Mouse (Mus musculus) lung, adult 18-20 months (tissue): ENCODE measurements around the gene Ipp.

ENCODE experiments used
- DNase-seq, 2 experiments: peaks; one replicate each; pipeline ENCODE4 v3.0.0; 2022; ENCODE audit warnings: mixed read lengths in 2 of 2

Ipp gene

DNA sequence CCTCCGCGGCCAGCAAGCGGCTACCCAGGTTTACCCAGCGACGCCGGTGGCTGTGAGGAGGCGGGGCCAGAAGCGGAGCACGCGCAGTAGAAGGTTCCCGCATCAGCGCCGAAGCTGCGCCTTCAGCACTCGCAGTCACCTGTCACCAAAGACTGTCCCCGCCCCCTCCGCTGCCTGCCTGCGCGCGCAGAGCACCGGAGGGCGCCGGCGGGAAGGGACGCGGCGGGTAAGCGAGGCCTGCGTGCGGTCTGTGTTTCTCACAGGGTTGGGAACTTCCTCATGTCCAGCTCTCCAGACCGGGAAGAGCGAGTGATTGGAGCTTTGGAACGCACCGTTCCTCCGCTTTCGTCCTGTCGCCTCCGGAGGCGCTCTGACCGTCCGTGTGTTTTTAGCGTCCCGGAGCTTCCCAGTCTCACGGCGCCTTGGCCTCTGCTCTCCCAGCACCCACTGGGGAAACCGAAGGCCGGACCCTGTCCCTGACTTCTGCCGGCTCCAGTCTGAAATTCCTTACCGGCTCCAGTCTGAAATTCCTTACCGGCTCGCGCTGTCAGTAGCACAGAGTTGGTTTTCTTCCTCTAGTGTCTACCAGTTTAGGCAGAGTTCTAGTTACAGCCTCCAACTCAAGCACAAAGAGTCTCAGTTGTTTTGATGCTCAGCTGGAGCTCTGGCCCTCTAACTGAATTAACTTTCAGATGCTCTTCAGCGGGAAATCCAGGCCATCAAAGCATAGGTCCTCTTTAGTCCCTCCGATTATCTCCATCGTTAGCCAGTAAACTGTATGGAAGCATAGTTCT, at the start of gene Ipp:
Gene Ipp (plus strand): TSS at position 125 of the 794 bp plus-strand sequence.
- peak; percentile 96 to 97 for DNase-seq

GRCm38 (mm10) chr4:116461943-116462342, 45.4 kb upstream of the Ipp start:
- no peak for DNase-seq

- peak; percentile 26 to 38 for DNase-seq
Observed at GRCm38 (mm10) chr4:116463231-116464125, 43.9 kb upstream of the Ipp start.

- peak; percentile 77 to 80 for DNase-seq
Observed at GRCm38 (mm10) chr4:116464126-116464981, 43.0 kb upstream of the Ipp start, which contains the start of gene Mast2. TSS of gene Mast2 (minus strand) at chr4:116464183.

GRCm38 (mm10) chr4:116481322-116481721, 26.0 kb upstream of the Ipp start:
- DNase-seq = no peak

GRCm38 (mm10) chr4:116483476-116483875, 23.9 kb upstream of the Ipp start:
- no peak for DNase-seq

- peak; percentile 81 to 85 for DNase-seq
Observed at GRCm38 (mm10) chr4:116491119-116491536, 16.2 kb upstream of the Ipp start.

DNA sequence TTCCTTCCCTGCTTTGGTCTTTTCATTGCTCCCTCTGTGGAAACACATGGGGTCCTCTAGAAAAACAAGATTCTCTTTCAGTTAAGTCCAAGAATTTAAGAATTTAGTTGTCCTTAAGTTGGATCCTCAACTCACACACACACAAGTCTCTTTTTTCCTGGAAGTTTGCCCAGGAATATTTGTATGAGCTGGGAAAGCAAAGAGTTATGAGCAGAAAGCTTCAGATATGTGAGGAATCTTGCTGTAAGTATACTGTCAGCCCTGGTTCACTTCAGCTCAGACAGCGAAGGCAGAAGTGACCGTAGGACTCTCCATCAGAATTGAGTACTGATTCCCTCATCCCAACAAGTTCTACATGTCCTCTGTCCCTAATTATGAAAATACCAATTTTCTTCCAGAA, 15.5 kb upstream of the Ipp start:
- DNase-seq = no peak

- peak in 1 of 2 experiments; percentile 7 for DNase-seq
Observed at GRCm38 (mm10) chr4:116492460-116492859, 14.9 kb upstream of the Ipp start.

- no peak for DNase-seq
Observed at GRCm38 (mm10) chr4:116493646-116494045, 13.7 kb upstream of the Ipp start.

DNA sequence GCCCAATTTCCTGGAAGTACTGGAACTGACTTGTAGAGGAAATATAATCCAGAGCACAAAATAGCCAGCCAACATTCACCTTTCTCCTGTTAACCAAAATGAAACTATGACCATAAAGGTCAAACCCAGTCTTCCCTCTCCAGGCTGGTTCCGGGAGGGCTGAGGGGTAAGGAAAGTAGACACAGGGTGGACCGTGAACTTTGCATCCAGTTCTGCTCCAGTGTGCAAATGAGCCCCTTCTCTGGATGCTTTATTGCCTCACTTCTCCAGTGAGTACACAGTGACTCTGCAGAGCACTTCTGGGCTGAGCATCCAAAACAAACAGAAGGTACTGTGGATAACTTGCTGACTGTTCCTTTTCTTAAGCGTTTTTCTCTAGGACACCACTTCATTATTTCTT, 7.4 kb upstream of the Ipp start:
- DNase-seq = no peak

DNA sequence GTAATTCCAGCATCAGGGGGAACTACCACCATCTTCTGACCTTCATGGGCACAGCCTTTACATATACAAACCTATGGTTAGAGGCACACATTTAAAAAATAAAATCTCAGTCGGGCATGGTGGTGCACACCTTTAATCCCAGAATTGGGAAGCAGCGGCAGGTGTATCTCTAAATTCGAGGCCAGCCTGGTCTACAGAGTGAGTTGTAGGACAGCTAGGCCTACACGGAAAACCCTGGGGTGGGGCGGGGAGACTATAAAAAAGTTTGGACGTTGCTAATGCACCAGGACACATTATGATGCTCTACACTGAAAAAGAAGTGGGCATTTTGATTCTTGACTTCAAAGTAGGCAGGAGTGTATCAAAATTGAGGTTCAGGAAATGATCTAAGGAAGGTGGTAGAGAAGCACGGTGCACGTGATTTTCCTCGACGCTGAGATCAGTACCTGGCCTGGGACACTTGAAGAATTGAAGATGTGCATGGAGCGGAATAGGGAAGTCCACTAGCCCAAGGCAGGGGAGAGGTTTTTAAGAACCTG, 394 bp upstream of the Ipp start:
- peak in 1 of 2 experiments; percentile 3 for DNase-seq

DNA sequence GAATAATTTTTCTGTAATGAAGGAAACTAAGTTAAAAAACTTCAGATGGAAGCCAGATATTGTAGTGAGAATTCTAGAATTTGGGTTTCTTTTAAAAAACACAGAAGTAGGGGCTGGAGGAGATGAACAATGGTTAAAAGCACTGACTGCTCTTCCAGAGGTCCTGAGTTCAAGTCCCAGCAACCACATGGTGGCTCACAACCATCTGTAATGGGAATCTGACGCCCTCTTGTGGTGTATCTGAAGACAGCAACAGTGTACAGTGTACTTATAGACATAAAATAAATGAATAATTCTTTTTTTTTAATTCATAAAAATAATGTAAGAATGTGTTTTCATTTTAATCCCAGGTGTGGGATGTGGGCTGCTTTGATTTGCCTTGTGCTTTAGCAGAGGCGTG, 23.8 kb downstream of the Ipp start:
- DNase-seq = no peak

DNA sequence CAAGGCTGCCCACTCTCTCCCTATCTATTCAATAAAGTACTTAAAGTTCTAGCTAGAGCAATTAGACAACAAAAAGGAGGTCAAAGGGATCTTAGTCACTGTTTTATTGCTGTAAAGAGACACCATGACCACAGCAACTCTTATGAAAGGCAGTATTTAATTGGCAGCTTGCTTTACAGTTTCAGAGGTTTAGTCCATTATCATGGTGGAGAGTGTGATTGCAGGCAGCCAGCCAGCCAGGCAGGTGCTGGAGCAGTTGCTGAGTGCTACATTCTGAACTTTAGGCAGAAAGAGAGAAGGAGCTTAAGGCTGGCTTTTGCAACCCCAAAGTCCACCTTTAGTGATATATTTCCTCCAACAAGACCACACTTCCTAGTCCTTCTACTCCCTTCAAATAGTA, 29.0 kb downstream of the Ipp start:
- no peak for DNase-seq

- DNase-seq = no peak
Observed at GRCm38 (mm10) chr4:116537737-116538136, 30.4 kb downstream of the Ipp start.

- no peak for DNase-seq
Observed at GRCm38 (mm10) chr4:116550432-116550831, 43.1 kb downstream of the Ipp start.

GRCm38 (mm10) chr4:116553035-116553434, 45.7 kb downstream of the Ipp start:
- DNase-seq = no peak

GRCm38 (mm10) chr4:116555413-116556300, 48.3 kb downstream of the Ipp start, which contains the start of gene Tmem69:
TSS of gene Tmem69 (minus strand) at chr4:116555936.
- DNase-seq = peak; percentile 75 to 83

- DNase-seq = peak; percentile 95 to 97
Observed at GRCm38 (mm10) chr4:116556561-116557305, 49.4 kb downstream of the Ipp start.
